Mouse (Mus musculus) embryonic fibroblast, embryonic 13.5 days (primary cell): ENCODE measurements around the gene Arxes2.

Experiments
- CTCF ChIP-seq: IDR thresholded peaks from 2 replicates; pipeline ENCODE4 v1.5.1; 2011; ENCODE audit warnings: mild to moderate bottlenecking, control low read depth, low read length, moderate library complexity, borderline replicate concordance; ENCODE audit not compliant: insufficient read depth
- POLR2A ChIP-seq: IDR thresholded peaks from 2 replicates; pipeline ENCODE4 v1.6.1; 2011; ENCODE audit warnings: low read depth, mild to moderate bottlenecking, control low read depth, low read length, moderate library complexity

- TF ChIP-seq CTCF (no peak), POLR2A (no peak)
Observed at GRCm38 (mm10) chrX:135948699-135949437, 44.8 kb upstream of the Arxes2 start.
